Mouse (Mus musculus) intestine, postnatal 0 days (tissue): ENCODE measurements around the gene Tinagl1. TPM values are rescaled to one million over a fixed set of nuclear protein-coding genes. Genes with fewer than 3 reads are reported as not detected.
A peak's percentile ranks its signal among the peaks of the same experiment; 100 is the strongest.

Experiments
- ATAC-seq: fragments of 200-750 bp; cut with Nextera tagmentation; 2 replicates; pipeline ENCODE4 v1.8.0; 2017; ENCODE audit warnings: mild to moderate bottlenecking, moderate TSS enrichment, moderate library complexity
- H3K27ac ChIP-seq: fragments of 300-500 bp; sonication (generic); 2 replicates; pipeline ENCODE4 v1.5.1; 2014; ENCODE audit warnings: mild to moderate bottlenecking, low read depth, low read length, moderate library complexity
- H3K27me3 ChIP-seq: fragments of 300-500 bp; sonication (generic); replicated peaks from 2 replicates; pipeline ENCODE4 v1.6.1; 2014; ENCODE audit warnings: low read length, mixed read lengths; ENCODE audit not compliant: control insufficient read depth, insufficient read depth
- H3K36me3 ChIP-seq: fragments of 300-500 bp; sonication (generic); 2 replicates; pipeline ENCODE4 v1.6.1; 2014; ENCODE audit warnings: mild to moderate bottlenecking, moderate library complexity; ENCODE audit not compliant: control insufficient read depth, insufficient read depth
- H3K4me1 ChIP-seq: fragments of 300-500 bp; sonication (generic); replicated peaks from 2 replicates; pipeline ENCODE4 v1.6.1; 2014; ENCODE audit warnings: antibody characterized with exemption, low read length, mixed read lengths; ENCODE audit not compliant: control insufficient read depth, insufficient read depth
- H3K4me2 ChIP-seq: fragments of 300-500 bp; sonication (generic); replicated peaks from 2 replicates; pipeline ENCODE4 v1.6.1; 2014; ENCODE audit warnings: low read depth, mild to moderate bottlenecking, moderate library complexity
- H3K4me3 ChIP-seq: fragments of 300-500 bp; sonication (generic); 2 replicates; pipeline ENCODE4 v1.5.1; 2014; ENCODE audit warnings: low read depth, low read length
- H3K9ac ChIP-seq: fragments of 300-500 bp; sonication (generic); 2 replicates; pipeline ENCODE4 v1.6.1; 2014; ENCODE audit warnings: mild to moderate bottlenecking, low read depth, low read length
- H3K9me3 ChIP-seq: fragments of 300-500 bp; sonication (generic); 2 replicates; pipeline ENCODE4 v1.6.1; 2016; ENCODE audit warnings: mixed run types; ENCODE audit not compliant: control insufficient read depth
- CTCF ChIP-seq: sonication (generic); IDR thresholded peaks from 2 replicates; pipeline ENCODE4 v1.5.1; 2016; ENCODE audit warnings: low read depth, mild to moderate bottlenecking, control low read depth, antibody characterized with exemption, moderate library complexity
- WGBS: fragments of 180-500 bp; shearing (Covaris S2); extraction: QIAGEN DNeasy Blood & Tissue Kit; methylation state at CpG from one replicate; pipeline ENCODE4 v1.1.7; 2014; 5-methylcytosine and 5-hydroxymethylcytosine counted together
- polyA plus RNA-seq: library from polyadenylated mRNA; unstranded; fragments of >200 nt; fragmentation: Nextera tagmentation; extraction: Ambion mirVana; gene quantifications from 2 replicates; pipeline ENCODE4 v1.2.1, GENCODE M21; 2015

The Tinagl1 gene
- polyA plus RNA-seq, 1 experiment from 2014 or later: 88.8 TPM

DNA sequence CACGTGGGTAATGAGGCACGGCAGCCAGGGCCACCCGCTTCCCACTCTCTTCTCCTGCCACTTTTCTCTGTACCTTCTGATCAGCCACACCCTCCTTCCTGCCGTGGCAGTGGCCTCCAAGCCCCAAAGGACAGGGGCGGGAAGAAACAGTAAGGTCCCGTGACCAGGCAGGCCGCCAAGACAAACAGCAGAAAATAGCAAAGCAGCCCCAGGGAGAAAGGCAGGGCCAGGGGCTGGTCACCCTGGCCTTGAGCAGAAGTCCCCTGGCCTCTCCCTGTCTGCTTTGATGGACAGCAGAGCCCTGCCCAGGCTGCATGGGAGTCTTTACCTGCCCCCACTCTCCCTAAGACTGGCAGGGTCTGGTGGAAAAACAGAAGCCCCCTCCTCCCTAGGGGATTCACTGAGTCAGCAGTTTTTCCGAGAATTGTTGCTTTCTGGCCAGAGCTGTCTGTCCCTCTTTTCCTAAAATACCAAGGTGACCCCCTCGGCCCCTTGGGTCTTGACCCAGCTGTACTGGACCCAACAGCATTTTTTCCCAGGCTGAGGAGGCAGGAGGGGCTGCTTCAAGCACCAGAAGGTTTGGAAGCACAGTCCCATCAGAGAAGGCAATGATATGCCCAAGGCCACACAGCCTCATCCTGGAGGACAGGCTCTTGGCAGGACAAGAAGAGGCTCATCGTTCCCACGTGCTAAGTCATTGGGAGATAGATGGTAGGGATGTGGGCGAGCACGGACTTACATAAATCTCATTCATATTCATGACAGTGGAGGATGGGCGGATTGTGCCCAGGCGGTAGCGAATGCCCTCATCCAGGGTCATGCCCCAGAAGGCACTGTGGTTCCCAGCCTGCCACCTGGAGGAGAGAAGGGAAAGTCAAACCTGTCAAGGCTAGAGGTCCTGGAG lies 6.4 kb downstream of the Tinagl1 start:
- Histone ChIP-seq H3K36me3 (peaks cover 50% of the 10 kb centered on the region; the same call in 1 of the 2 replicates), H3K4me1 (peaks cover 31% of the 10 kb centered on the region), H3K27ac (peak overlapping the region; percentile 54), H3K4me2 (peak overlapping the region; percentile 50), H3K4me3 (no peak overlapping the region), H3K27me3 (no peaks in the 10 kb centered on the region), H3K9ac (no peak overlapping the region; the same call in 1 of the 2 replicates), H3K9me3 (no peaks in the 10 kb centered on the region)
- TF ChIP-seq CTCF: peak; percentile 70
- peak; percentile 60 for ATAC-seq
- 30% methylated on average over 16 of the region's 16 CpGs for WGBS

GRCm38 (mm10) chr4:130167814-130168213 lies 7.1 kb downstream of the Tinagl1 start:
- Histone ChIP-seq H3K4me3 (no peak overlapping the region), H3K4me2 (peak overlapping the region; percentile 50), H3K9me3 (no peaks in the 10 kb centered on the region), H3K4me1 (peaks cover 34% of the 10 kb centered on the region), H3K27ac (peak overlapping the region; percentile 54; the same call in 1 of the 2 replicates), H3K36me3 (peaks cover 50% of the 10 kb centered on the region; the same call in 1 of the 2 replicates), H3K9ac (no peak overlapping the region; the same call in 1 of the 2 replicates), H3K27me3 (no peaks in the 10 kb centered on the region)
- WGBS: 35% methylated on average over 9 of the region's 9 CpGs
- peak; percentile 15; the same call in 1 of the 2 replicates for ATAC-seq
- no peak for TF ChIP-seq CTCF

DNA sequence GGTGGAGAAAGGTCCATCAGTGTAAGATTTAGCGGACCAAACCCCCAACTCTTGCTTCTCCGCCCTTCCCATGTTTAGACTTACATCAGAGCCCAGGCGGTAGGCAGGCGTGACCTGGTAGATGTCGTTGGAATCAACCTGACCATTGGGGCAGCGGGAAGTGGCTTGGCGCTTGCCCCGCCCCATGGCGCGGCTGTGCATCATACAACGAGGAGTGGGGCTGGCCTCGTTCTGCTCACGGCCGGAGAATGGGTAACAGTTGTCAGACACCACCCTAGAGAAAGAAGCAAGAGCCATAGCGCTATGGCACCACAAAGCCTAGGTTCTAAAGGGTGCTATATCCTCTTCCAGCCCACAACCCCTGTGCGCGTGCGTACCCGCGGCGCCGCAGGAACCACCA lies 7.6 kb downstream of the Tinagl1 start:
- H3K9ac ChIP-seq: no peak overlapping the region
- peaks cover 50% of the 10 kb centered on the region; the same call in 1 of the 2 replicates for H3K36me3 ChIP-seq
- no peaks in the 10 kb centered on the region for H3K9me3 ChIP-seq
- 63% methylated on average over 22 of the region's 22 CpGs for WGBS
- H3K27me3 ChIP-seq: no peaks in the 10 kb centered on the region
- no peak for TF ChIP-seq CTCF
- peaks cover 34% of the 10 kb centered on the region for H3K4me1 ChIP-seq
- peak overlapping the region; percentile 17; the same call in 1 of the 2 replicates for H3K4me2 ChIP-seq
- H3K4me3 ChIP-seq: no peak overlapping the region
- ATAC-seq: no peak
- H3K27ac ChIP-seq: no peak overlapping the region

GRCm38 (mm10) chr4:130166592-130166991 lies 8.3 kb downstream of the Tinagl1 start:
- Histone ChIP-seq H3K27ac (no peak overlapping the region), H3K27me3 (no peaks in the 10 kb centered on the region), H3K9me3 (no peaks in the 10 kb centered on the region), H3K4me3 (no peak overlapping the region), H3K4me2 (no peak overlapping the region), H3K36me3 (peaks cover 46% of the 10 kb centered on the region; the same call in 1 of the 2 replicates), H3K4me1 (peaks cover 31% of the 10 kb centered on the region), H3K9ac (no peak overlapping the region)
- ATAC-seq: no peak
- no peak for TF ChIP-seq CTCF
- WGBS: 74% methylated on average over 8 of the region's 8 CpGs

GRCm38 (mm10) chr4:130166061-130166460 lies 8.9 kb downstream of the Tinagl1 start:
- TF ChIP-seq CTCF: no peak
- no peak overlapping the region for H3K9ac ChIP-seq
- peaks cover 41% of the 10 kb centered on the region; the same call in 1 of the 2 replicates for H3K36me3 ChIP-seq
- no peak for ATAC-seq
- no peak overlapping the region for H3K4me3 ChIP-seq
- H3K27me3 ChIP-seq: no peaks in the 10 kb centered on the region
- WGBS: 86% methylated on average over 18 of the region's 18 CpGs
- H3K9me3 ChIP-seq: no peaks in the 10 kb centered on the region
- H3K27ac ChIP-seq: no peak overlapping the region
- H3K4me2 ChIP-seq: no peak overlapping the region
- peaks cover 31% of the 10 kb centered on the region for H3K4me1 ChIP-seq

DNA sequence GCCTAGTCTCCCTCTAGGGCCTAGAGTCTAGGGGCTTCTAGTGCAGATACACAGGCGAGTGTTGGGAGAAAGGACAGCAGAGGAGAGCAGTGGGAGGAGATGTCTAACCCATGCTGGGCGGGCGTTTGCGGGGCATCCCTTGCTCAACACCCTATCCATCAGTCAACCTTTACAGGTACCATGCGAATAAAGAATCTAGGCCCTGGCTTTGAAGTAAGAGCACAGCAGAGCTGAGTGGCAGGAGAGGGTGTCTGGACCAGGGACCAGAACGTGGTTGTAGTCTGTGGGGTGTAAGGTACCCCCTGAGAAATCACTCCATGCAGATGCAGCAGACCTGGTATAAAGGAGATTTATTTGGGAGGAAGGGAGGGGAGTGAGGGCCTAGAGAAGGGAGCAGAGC lies 10.8 kb downstream of the Tinagl1 start:
- no peak overlapping the region for H3K4me3 ChIP-seq
- no peak overlapping the region for H3K9ac ChIP-seq
- no peak overlapping the region for H3K4me2 ChIP-seq
- no peaks in the 10 kb centered on the region for H3K9me3 ChIP-seq
- peaks cover 24% of the 10 kb centered on the region for H3K4me1 ChIP-seq
- no peak overlapping the region for H3K27ac ChIP-seq
- TF ChIP-seq CTCF: no peak
- no peaks in the 10 kb centered on the region for H3K27me3 ChIP-seq
- 88% methylated on average over 6 of the region's 6 CpGs for WGBS
- ATAC-seq: no peak
- peaks cover 30% of the 10 kb centered on the region; the same call in 1 of the 2 replicates for H3K36me3 ChIP-seq
